Mouse (Mus musculus) right cerebral cortex, postnatal 14 days (tissue): ENCODE data around the gene Sytl1.

Experiments
- DNase-seq: peaks from one replicate; pipeline ENCODE4 v3.0.0; 2022

The Sytl1 gene

GRCm38 (mm10) chr4:133210023-133210787, 52.7 kb downstream of the Sytl1 start:
- no peak for DNase-seq

GRCm38 (mm10) chr4:133209366-133209765, 53.5 kb downstream of the Sytl1 start:
- peak; percentile 60 for DNase-seq

DNA sequence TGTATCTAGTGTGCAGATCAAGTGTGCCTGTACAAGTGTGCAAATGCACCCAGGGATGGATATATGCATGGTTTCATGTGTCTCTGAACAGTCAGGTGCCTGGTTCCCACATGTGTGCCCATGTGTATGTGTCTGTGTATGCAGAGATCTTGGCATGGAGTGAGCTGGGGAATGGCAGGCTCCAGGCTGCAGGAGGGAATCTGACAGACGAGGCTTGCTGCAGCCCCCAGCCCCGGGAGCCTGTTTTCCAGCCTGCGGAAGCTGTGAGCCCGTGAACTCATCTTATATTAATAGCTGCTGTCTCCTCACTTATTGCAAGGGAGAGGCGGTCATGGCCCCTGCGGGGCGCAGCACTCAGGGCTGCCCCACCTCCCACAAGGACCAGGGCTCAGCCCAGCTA, 58.5 kb downstream of the Sytl1 start:
- DNase-seq, result no peak

- no peak for DNase-seq
Measured at GRCm38 (mm10) chr4:133203591-133203990, 59.3 kb downstream of the Sytl1 start.
